ENCODE assay signal across 23 mouse cellular contexts in genomic region chr12:76230644-76231043, GRCm38 (mm10). TPM values are rescaled to one million over a fixed set of nuclear protein-coding genes. Genes with fewer than 3 reads are reported as not detected.
"Had no signal": no experiment of that assay in that cellular context is flagged by ENCODE, and none has a peak within 500 bp of the region (broad histone marks: within the 10 kb centered on the region; RNA-seq: fewer than 3 reads in every experiment).

No protein-coding gene starts in this region.

- H3K4me2 ChIP-seq: limb, embryonic 13.5 days; liver, embryonic 12.5 days; liver, embryonic 15.5 days; lung, embryonic 15.5 days; midbrain, embryonic 13.5 days had no signal

- H3K9ac ChIP-seq: limb, embryonic 13.5 days; liver, embryonic 12.5 days; liver, embryonic 15.5 days; lung, embryonic 15.5 days; midbrain, embryonic 13.5 days had no signal

- H3K4me1 ChIP-seq: limb, embryonic 10.5 days; liver, embryonic 15.5 days; lung, embryonic 15.5 days; midbrain, embryonic 13.5 days had no signal

- H3K27me3 ChIP-seq: limb, embryonic 13.5 days; liver, embryonic 15.5 days; lung, embryonic 15.5 days; midbrain, embryonic 13.5 days had no signal

- ATAC-seq: liver, embryonic 12.5 days; midbrain, embryonic 13.5 days had no signal

- DNase-seq: kidney, adult 9 months; kidney, postnatal 14 days; liver; lung, adult 18-20 months; lung, postnatal 10 days; lung, postnatal 36 days; right cerebral cortex, postnatal 14 days; right cerebral cortex, postnatal 4 days; thymus, adult 2 months; thymus, postnatal 14 days; thymus, postnatal 4 days had no signal

- H3K4me3 ChIP-seq: limb, embryonic 10.5 days; limb, embryonic 13.5 days; liver, embryonic 12.5 days; liver, embryonic 15.5 days; lung, embryonic 15.5 days; megakaryocyte, embryonic 14.5 days; midbrain, embryonic 10.5 days; midbrain, embryonic 13.5 days had no signal

- H3K27ac ChIP-seq: limb, embryonic 10.5 days; limb, embryonic 13.5 days; liver, embryonic 12.5 days; liver, embryonic 15.5 days; lung, embryonic 15.5 days; midbrain, embryonic 10.5 days; midbrain, embryonic 13.5 days; stomach, postnatal 0 days had no signal

- H3K36me3 ChIP-seq: limb, embryonic 10.5 days; limb, embryonic 13.5 days; liver, embryonic 12.5 days; liver, embryonic 15.5 days; lung, embryonic 15.5 days; midbrain, embryonic 10.5 days; midbrain, embryonic 13.5 days had no signal

- H3K9me3 ChIP-seq: limb, embryonic 10.5 days; limb, embryonic 13.5 days; liver, embryonic 12.5 days; liver, embryonic 15.5 days; lung, embryonic 15.5 days; megakaryocyte, embryonic 14.5 days; midbrain, embryonic 10.5 days; midbrain, embryonic 13.5 days had no signal

RNA-seq across cellular contexts. Expression of gene Tex21, which starts 15.9 kb away (rescaled TPM):
- polyA plus RNA-seq: limb, embryonic 10.5 days; liver, embryonic 12.5 days; lung, embryonic 15.5 days; midbrain, embryonic 10.5 days; midbrain, embryonic 13.5 days; midbrain, postnatal 0 days; neural tube, embryonic 11.5 days; stomach, embryonic 14.5 days; stomach, postnatal 0 days; thymus, adult 2 months had no signal
